Mouse (Mus musculus) layer of hippocampus, postnatal 36 days (tissue): Measurements from ENCODE around the gene Cd40lg. TPM values are rescaled to one million over a fixed set of nuclear protein-coding genes. Genes with fewer than 3 reads are reported as not detected.

Experiments used
- total RNA-seq, 2 experiments: library from RNA; stranded (reverse); gene quantifications; 2 replicates each; pipeline ENCODE4 v1.2.3; 2021

The Cd40lg gene
- total RNA-seq, 2 experiments from 2014 or later = not detected

Other genes starting within 250 kb of the Cd40lg start
- gene Brs3, start 169.1 kb upstream of the Cd40lg start, total RNA-seq = under 1 TPM; 0.13 to 0.25 TPM
- 10 to 100 TPM; 58.2 to 62.1 TPM for gene Htatsf1, start 158.6 kb upstream of the Cd40lg start, total RNA-seq
- not detected for gene Vgll1, start 124.0 kb upstream of the Cd40lg start, total RNA-seq
- gene Arhgef6, start 126.6 kb downstream of the Cd40lg start, total RNA-seq = 10 to 100 TPM; 37.4 to 40.6 TPM
- gene Rbmx, start 180.9 kb downstream of the Cd40lg start, total RNA-seq = 10 to 100 TPM; 67.4 to 68.4 TPM
- gene Gm364, start 197.0 kb downstream of the Cd40lg start, total RNA-seq = not detected